Mouse (Mus musculus) E14TG2a.4 (cell line): ENCODE measurements around the gene Ddb2.

Source experiments
- H3K27me3 ChIP-seq: 2 replicates; pipeline ENCODE4 v1.6.1; 2014; ENCODE audit warnings: low read length, control low read depth; ENCODE audit not compliant: insufficient read depth
- H3K36me3 ChIP-seq: 2 replicates; pipeline ENCODE4 v1.6.1; 2014; ENCODE audit warnings: low read length, control low read depth; ENCODE audit not compliant: insufficient read depth
- H3K4me1 ChIP-seq: replicated peaks from 2 replicates; pipeline ENCODE4 v1.6.1; 2014; ENCODE audit warnings: low read depth, low read length, control low read depth
- H3K4me3 ChIP-seq: replicated peaks from 2 replicates; pipeline ENCODE4 v1.5.1; 2014; ENCODE audit warnings: mild to moderate bottlenecking, low read length
- H3K9me3 ChIP-seq: 2 replicates; pipeline ENCODE4 v1.6.1; 2014; ENCODE audit warnings: low read length, control low read depth
- CTCF ChIP-seq: conservative IDR thresholded peaks from 2 replicates; pipeline ENCODE4 v1.5.1; 2014; ENCODE audit warnings: low read length
- NANOG ChIP-seq: IDR thresholded peaks from 2 replicates; pipeline ENCODE4 v1.6.1; 2014; ENCODE audit warnings: borderline replicate concordance, low read length, mixed read lengths
- POU5F1 ChIP-seq: IDR thresholded peaks from 2 replicates; pipeline ENCODE4 v1.6.1; 2014; ENCODE audit warnings: low read length, borderline replicate concordance

Gene Ddb2

DNA sequence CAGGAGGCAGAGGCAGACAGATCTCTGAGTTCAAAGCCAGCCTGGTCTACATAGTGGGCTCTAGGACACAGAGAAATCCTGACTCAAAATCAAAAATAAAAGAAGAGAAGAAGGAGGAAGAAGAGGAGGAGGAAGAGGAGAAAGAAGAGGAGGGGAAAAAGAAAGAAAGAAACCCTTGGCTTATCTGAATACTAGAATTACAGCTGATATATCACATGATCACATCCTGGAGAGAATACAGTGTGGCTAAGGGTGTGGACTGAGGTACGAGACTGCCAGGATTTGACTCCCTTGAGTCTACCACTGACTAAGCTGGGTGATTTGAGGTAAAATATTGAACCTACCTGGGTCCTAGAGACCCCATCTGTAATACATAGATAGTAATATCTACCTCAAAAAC is 50.6 kb downstream of the Ddb2 start:
- peaks cover 13% of the 10 kb centered on the region for H3K27me3 ChIP-seq
- H3K4me3 ChIP-seq = no peak overlapping the region
- TF ChIP-seq NANOG = no peak
- no peak for TF ChIP-seq POU5F1
- no peak for TF ChIP-seq CTCF
- H3K36me3 ChIP-seq = no peaks in the 10 kb centered on the region
- no peaks in the 10 kb centered on the region for H3K9me3 ChIP-seq
- peaks cover 25% of the 10 kb centered on the region for H3K4me1 ChIP-seq

DNA sequence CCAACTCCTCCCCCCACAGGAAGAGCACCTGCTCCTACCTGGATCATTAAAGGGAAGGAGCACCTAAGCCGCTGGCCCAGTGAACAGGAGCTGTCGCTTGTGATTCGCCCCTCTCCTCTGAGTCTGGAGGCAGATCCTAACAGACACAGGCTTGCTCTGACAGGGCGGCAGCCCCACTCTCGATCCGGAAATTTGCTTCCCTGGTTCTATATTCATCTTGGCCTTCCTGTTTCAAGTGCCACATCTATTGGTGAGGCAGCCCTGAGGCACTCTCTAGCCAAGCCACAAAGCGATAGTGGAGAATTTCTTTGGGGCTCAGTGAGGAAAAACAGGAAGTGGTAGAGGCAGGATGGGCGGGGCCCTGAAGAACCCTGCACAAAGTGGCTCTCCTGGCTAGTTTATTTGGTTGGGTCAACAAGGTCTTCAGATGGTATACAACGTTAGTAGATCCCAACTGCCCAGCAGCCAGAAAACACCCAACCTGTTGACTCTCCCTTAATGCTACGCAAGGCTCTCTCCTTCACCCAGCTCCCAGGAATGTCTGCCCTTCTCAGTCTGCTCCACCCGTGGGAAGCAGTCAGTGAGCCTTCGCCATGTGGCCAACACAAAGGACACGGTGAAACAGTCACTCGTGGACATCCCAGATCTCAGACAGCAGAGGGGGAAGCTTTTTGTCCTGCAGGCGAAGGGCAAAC is 52.9 kb downstream of the Ddb2 start, which contains the start of gene Madd:
TSS of gene Madd (minus strand) at position 127 of the 695 bp plus-strand sequence.
- Histone ChIP-seq H3K27me3 (peaks cover 20% of the 10 kb centered on the region), H3K4me3 (peak within 1 kb of the TSS; percentile 98), H3K9me3 (no peaks in the 10 kb centered on the region), H3K36me3 (no peaks in the 10 kb centered on the region), H3K4me1 (peaks cover 19% of the 10 kb centered on the region)
- TF ChIP-seq POU5F1 (no peak), NANOG (no peak), CTCF (no peak)

GRCm38 (mm10) chr2:91183148-91183513 is 53.7 kb downstream of the Ddb2 start:
- Histone ChIP-seq H3K9me3 (no peaks in the 10 kb centered on the region), H3K36me3 (no peaks in the 10 kb centered on the region), H3K4me3 (peak overlapping the region; percentile 98), H3K27me3 (peaks cover 23% of the 10 kb centered on the region), H3K4me1 (peaks cover 19% of the 10 kb centered on the region)
- TF ChIP-seq CTCF (no peak), POU5F1 (no peak), NANOG (no peak)

DNA sequence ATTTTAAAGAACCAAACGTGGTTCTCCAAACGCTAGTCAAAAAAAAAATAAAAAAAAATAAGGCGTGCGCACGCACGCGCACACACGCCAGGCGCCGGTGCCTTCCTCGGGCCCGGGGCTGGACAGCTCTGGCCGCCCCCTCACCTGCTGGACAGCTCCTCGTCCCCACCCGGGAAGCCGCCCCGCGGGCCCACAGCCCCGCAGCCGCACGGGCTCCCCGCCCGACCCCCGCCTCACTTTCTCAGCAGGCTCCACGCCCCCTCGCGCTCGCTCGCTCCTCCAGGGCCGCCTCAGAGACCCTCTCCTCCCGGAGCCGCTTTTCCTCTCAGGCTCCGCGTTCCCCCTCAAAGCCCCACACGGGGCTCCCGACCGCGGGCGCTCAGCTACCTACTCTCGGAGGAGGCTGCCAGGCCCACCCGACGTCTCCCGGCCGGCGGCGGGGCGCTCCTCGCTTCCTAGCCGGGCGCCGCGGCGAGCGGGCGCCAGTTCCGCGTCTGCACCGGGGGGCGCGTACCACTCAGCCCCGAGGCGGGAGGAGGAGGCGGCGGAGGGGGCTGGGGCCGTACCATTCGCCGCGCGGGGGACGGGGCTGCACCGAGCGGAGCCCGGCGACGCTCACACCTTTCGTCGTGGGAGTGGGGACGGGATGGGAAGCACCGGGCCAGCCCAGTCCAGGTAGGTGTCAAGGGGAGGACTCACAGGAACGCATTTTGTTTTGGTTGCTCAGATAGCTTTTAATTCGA is 54.2 kb downstream of the Ddb2 start:
- Histone ChIP-seq H3K4me3 (peak overlapping the region; percentile 98), H3K9me3 (no peaks in the 10 kb centered on the region), H3K36me3 (no peaks in the 10 kb centered on the region), H3K4me1 (peaks cover 21% of the 10 kb centered on the region), H3K27me3 (peaks cover 29% of the 10 kb centered on the region)
- TF ChIP-seq NANOG (no peak), CTCF (no peak), POU5F1 (no peak)

DNA sequence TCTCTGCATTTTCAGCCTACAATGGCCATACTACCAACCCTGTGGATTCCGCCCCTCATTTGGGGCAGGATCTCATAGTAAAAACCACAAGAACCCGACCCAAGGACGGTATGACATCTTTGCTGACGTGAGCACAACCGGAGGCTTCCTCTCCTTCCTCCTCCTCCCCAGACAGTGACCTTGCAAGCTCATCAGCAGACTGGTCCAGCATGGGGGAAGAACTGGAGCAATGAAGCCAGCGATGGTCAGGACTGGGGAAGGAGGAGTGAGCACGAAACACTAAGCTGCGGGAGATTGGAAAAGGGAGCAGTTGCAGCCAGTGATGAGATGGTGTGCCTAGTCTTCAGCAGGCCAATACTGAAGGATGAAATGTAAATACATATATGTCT is 54.8 kb downstream of the Ddb2 start:
- H3K4me1 ChIP-seq = peaks cover 21% of the 10 kb centered on the region
- no peak for TF ChIP-seq CTCF
- no peak for TF ChIP-seq NANOG
- TF ChIP-seq POU5F1 = no peak

DNA sequence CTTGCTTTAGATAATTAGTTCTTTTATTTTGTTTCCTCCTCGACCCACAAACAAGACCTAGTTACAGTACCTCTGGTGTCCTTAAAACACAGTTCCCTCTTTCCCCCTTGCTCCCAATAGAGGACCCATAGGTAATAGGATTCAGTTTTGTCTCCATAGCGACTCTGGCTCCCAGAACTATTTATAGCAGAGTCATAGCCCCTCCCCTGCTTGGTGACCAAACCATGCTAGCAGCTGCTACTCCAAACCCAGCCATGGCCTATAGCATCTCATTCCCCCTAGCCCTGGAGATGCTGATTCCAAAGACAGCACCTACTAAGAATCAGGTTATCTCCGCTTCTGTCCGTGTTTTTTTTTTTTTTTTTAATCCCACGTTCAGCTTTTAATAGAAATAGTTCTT is 56.1 kb downstream of the Ddb2 start:
- no peaks in the 10 kb centered on the region for H3K36me3 ChIP-seq
- no peak overlapping the region for H3K4me3 ChIP-seq
- H3K4me1 ChIP-seq = peaks cover 21% of the 10 kb centered on the region
- TF ChIP-seq NANOG = no peak
- no peak for TF ChIP-seq POU5F1
- TF ChIP-seq CTCF = no peak
- no peaks in the 10 kb centered on the region for H3K9me3 ChIP-seq
- peaks cover 34% of the 10 kb centered on the region for H3K27me3 ChIP-seq

More for the DNA sequence above, 54.8 kb downstream of the Ddb2 start:
- Histone ChIP-seq H3K27me3 (peaks cover 29% of the 10 kb centered on the region), H3K4me3 (peak overlapping the region; percentile 98), H3K36me3 (no peaks in the 10 kb centered on the region), H3K9me3 (no peaks in the 10 kb centered on the region)

GRCm38 (mm10) chr2:91179825-91180224 is 57.0 kb downstream of the Ddb2 start:
- Histone ChIP-seq H3K27me3 (peaks cover 34% of the 10 kb centered on the region), H3K4me1 (peaks cover 21% of the 10 kb centered on the region), H3K4me3 (no peak overlapping the region), H3K9me3 (no peaks in the 10 kb centered on the region), H3K36me3 (no peaks in the 10 kb centered on the region)
- TF ChIP-seq CTCF = no peak
- TF ChIP-seq NANOG = no peak
- no peak for TF ChIP-seq POU5F1

DNA sequence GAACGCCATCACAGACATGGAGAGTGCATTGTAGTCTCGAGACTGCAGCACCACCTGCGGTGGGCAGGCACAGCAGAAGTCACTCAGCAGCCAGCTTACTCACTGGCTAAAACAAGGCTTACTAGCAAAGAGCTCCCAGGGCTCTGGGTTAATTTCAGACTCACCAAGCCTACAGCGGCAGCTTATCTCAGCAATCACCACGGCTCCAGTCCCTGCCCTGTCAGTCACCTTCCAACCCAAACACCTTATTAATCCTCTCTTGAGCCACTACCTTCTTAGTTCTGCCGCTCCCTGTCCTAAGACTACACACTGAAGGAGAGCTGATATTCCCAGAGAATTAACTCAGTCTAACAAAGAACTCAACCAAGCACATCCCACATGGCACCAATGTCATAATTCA is 60.5 kb downstream of the Ddb2 start:
- H3K9me3 ChIP-seq = no peaks in the 10 kb centered on the region
- no peak overlapping the region for H3K4me3 ChIP-seq
- H3K4me1 ChIP-seq = 0 out of 2 replicates have a peak, but pooled peaks cover 2% of the 10 kb centered on the region
- H3K27me3 ChIP-seq = peaks cover 25% of the 10 kb centered on the region
- TF ChIP-seq CTCF (no peak), NANOG (no peak)
- peaks cover 6% of the 10 kb centered on the region for H3K36me3 ChIP-seq

DNA sequence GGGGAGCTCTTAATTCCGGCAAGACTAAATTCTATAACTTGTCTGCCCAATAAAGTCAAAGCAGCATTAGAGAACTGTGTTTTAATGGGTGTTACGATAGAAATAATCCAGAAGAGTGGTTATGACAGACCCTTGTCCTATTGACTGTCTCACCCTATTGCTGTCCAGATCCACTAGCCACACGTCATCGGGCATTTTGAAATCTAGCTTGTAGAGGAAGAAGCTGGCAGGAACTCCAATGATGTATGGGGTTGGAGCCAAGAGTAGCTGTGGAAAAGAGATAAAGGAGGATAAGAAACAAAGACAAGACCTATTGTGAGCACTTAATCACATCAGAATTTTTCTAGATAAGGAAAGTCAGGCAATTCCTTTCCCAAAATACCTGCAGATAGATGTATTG is 61.3 kb downstream of the Ddb2 start:
- H3K4me3 ChIP-seq = no peak overlapping the region
- H3K36me3 ChIP-seq = peaks cover 6% of the 10 kb centered on the region
- H3K9me3 ChIP-seq = no peaks in the 10 kb centered on the region
- H3K4me1 ChIP-seq = 0 out of 2 replicates have a peak, but pooled peaks cover 2% of the 10 kb centered on the region
- peaks cover 18% of the 10 kb centered on the region for H3K27me3 ChIP-seq
- TF ChIP-seq CTCF (no peak), POU5F1 (no peak), NANOG (no peak)
